Mouse (Mus musculus) lung, embryonic 15.5 days (tissue): ENCODE results near the gene Nuak1. TPM values are rescaled to one million over a fixed set of nuclear protein-coding genes. Genes with fewer than 3 reads are reported as not detected.
A peak's percentile ranks its signal among the peaks of the same experiment; 100 is the strongest.

Experiments used
- ATAC-seq: fragments of 200-750 bp; cut with Nextera tagmentation; 2 replicates; pipeline ENCODE4 v1.8.0; 2017; ENCODE audit warnings: moderate number of reproducible peaks, borderline replicate concordance; ENCODE audit not compliant: low FRiP score, low TSS enrichment; ENCODE audit errors: extremely low read depth
- H3K27ac ChIP-seq: fragments of 300-500 bp; sonication (generic); 2 replicates; pipeline ENCODE4 v1.5.1; 2015; ENCODE audit warnings: moderate library complexity, mild to moderate bottlenecking, inconsistent platforms
- H3K27me3 ChIP-seq: fragments of 300-500 bp; sonication (generic); 2 replicates; pipeline ENCODE4 v1.6.1; 2015; ENCODE audit warnings: inconsistent platforms
- H3K36me3 ChIP-seq: fragments of 300-500 bp; sonication (generic); 2 replicates; pipeline ENCODE4 v1.6.1; 2015; ENCODE audit warnings: inconsistent platforms
- H3K4me1 ChIP-seq: fragments of 300-500 bp; sonication (generic); 2 replicates; pipeline ENCODE4 v1.6.1; 2015; ENCODE audit warnings: inconsistent platforms
- H3K4me2 ChIP-seq: fragments of 300-500 bp; sonication (generic); 2 replicates; pipeline ENCODE4 v1.6.1; 2015; ENCODE audit warnings: inconsistent platforms, mild to moderate bottlenecking, moderate library complexity
- H3K4me3 ChIP-seq: fragments of 300-500 bp; sonication (generic); 2 replicates; pipeline ENCODE4 v1.5.1; 2015; ENCODE audit warnings: mild to moderate bottlenecking, inconsistent platforms
- H3K9ac ChIP-seq: fragments of 300-500 bp; sonication (generic); 2 replicates; pipeline ENCODE4 v1.6.1; 2015; ENCODE audit warnings: inconsistent platforms
- H3K9me3 ChIP-seq: fragments of 300-500 bp; sonication (generic); 2 replicates; pipeline ENCODE4 v1.6.1; 2016; ENCODE audit warnings: inconsistent platforms
- WGBS: fragments of 180-500 bp; shearing (Covaris S2); methylation state at CpG from one replicate; pipeline ENCODE4 v1.1.7; 2015; 5-methylcytosine and 5-hydroxymethylcytosine counted together
- polyA plus RNA-seq: library from polyadenylated mRNA; unstranded; fragments of >200 nt; fragmentation: Nextera tagmentation; extraction: Ambion mirVana; gene quantifications from 2 replicates; pipeline ENCODE4 v1.2.1, GENCODE M21; 2015

Gene Nuak1
- polyA plus RNA-seq, 1 experiment from 2014 or later: 2.6 TPM

- Histone ChIP-seq H3K36me3 (no peaks in the 10 kb centered on the region), H3K4me1 (peaks cover 63% of the 10 kb centered on the region), H3K27ac (no peak overlapping the region), H3K27me3 (no peaks in the 10 kb centered on the region), H3K9me3 (no peaks in the 10 kb centered on the region), H3K4me2 (no peak overlapping the region), H3K9ac (no peak overlapping the region), H3K4me3 (no peak overlapping the region)
- no peak for ATAC-seq
- 58% methylated on average over 7 of the region's 7 CpGs for WGBS
Measured at GRCm38 (mm10) chr10:84400037-84400681, 40.2 kb downstream of the Nuak1 start.

GRCm38 (mm10) chr10:84397276-84397675, 43.1 kb downstream of the Nuak1 start:
- 75% methylated on average over 4 of the region's 4 CpGs for WGBS
- Histone ChIP-seq H3K4me1 (peaks cover 74% of the 10 kb centered on the region), H3K27ac (no peak overlapping the region), H3K4me2 (no peak overlapping the region), H3K9ac (no peak overlapping the region), H3K36me3 (no peaks in the 10 kb centered on the region), H3K4me3 (no peak overlapping the region), H3K9me3 (no peaks in the 10 kb centered on the region), H3K27me3 (no peaks in the 10 kb centered on the region)
- ATAC-seq: no peak

GRCm38 (mm10) chr10:84395885-84396659, 44.3 kb downstream of the Nuak1 start:
- Histone ChIP-seq H3K27me3 (no peaks in the 10 kb centered on the region), H3K9ac (no peak overlapping the region), H3K4me3 (no peak overlapping the region), H3K27ac (no peak overlapping the region), H3K4me1 (peaks cover 73% of the 10 kb centered on the region), H3K4me2 (no peak overlapping the region), H3K9me3 (no peaks in the 10 kb centered on the region), H3K36me3 (no peaks in the 10 kb centered on the region)
- WGBS: 49% methylated on average over 8 of the region's 8 CpGs
- ATAC-seq: peak; percentile 25; the same call in 1 of the 2 replicates

- ATAC-seq: no peak
- no peaks in the 10 kb centered on the region for H3K36me3 ChIP-seq
- no peak overlapping the region for H3K4me3 ChIP-seq
- no peak overlapping the region for H3K27ac ChIP-seq
- H3K4me1 ChIP-seq: peaks cover 68% of the 10 kb centered on the region
- no peaks in the 10 kb centered on the region for H3K27me3 ChIP-seq
- WGBS: 63% methylated on average over 5 of the region's 5 CpGs
- H3K4me2 ChIP-seq: no peak overlapping the region
- H3K9ac ChIP-seq: no peak overlapping the region
- no peaks in the 10 kb centered on the region for H3K9me3 ChIP-seq
Measured at GRCm38 (mm10) chr10:84395259-84395658, 45.1 kb downstream of the Nuak1 start.

GRCm38 (mm10) chr10:84393881-84394280, 46.5 kb downstream of the Nuak1 start:
- H3K4me3 ChIP-seq: no peak overlapping the region
- no peak overlapping the region for H3K4me2 ChIP-seq
- WGBS: 48% methylated on average over 12 of the region's 12 CpGs
- no peaks in the 10 kb centered on the region for H3K9me3 ChIP-seq
- no peaks in the 10 kb centered on the region for H3K27me3 ChIP-seq
- no peak for ATAC-seq
- H3K4me1 ChIP-seq: peaks cover 74% of the 10 kb centered on the region
- H3K9ac ChIP-seq: no peak overlapping the region
- H3K27ac ChIP-seq: no peak overlapping the region
- no peaks in the 10 kb centered on the region for H3K36me3 ChIP-seq

GRCm38 (mm10) chr10:84393405-84393804, 47.0 kb downstream of the Nuak1 start:
- H3K4me3 ChIP-seq: no peak overlapping the region
- ATAC-seq: no peak
- peak overlapping the region; percentile 49; the same call in 1 of the 2 replicates for H3K27ac ChIP-seq
- 36% methylated on average over 9 of the region's 9 CpGs for WGBS
- H3K4me2 ChIP-seq: no peak overlapping the region
- H3K27me3 ChIP-seq: no peaks in the 10 kb centered on the region
- H3K36me3 ChIP-seq: no peaks in the 10 kb centered on the region
- peaks cover 79% of the 10 kb centered on the region for H3K4me1 ChIP-seq
- no peaks in the 10 kb centered on the region for H3K9me3 ChIP-seq
- no peak overlapping the region for H3K9ac ChIP-seq

- H3K9ac ChIP-seq: no peak overlapping the region
- H3K4me3 ChIP-seq: no peak overlapping the region
- no peaks in the 10 kb centered on the region for H3K9me3 ChIP-seq
- peak overlapping the region; percentile 49 for H3K27ac ChIP-seq
- peaks cover 86% of the 10 kb centered on the region for H3K4me1 ChIP-seq
- no peaks in the 10 kb centered on the region for H3K36me3 ChIP-seq
- H3K4me2 ChIP-seq: no peak overlapping the region
- no peak for ATAC-seq
- WGBS: 66% methylated on average over 3 of the region's 3 CpGs
- H3K27me3 ChIP-seq: no peaks in the 10 kb centered on the region
Measured at GRCm38 (mm10) chr10:84392723-84393081, 47.7 kb downstream of the Nuak1 start.

- no peak overlapping the region; the same call in 1 of the 2 replicates for H3K4me2 ChIP-seq
- H3K9ac ChIP-seq: no peak overlapping the region
- 27% methylated on average over 14 of the region's 14 CpGs for WGBS
- peaks cover 86% of the 10 kb centered on the region for H3K4me1 ChIP-seq
- peak overlapping the region; percentile 49 for H3K27ac ChIP-seq
- H3K36me3 ChIP-seq: no peaks in the 10 kb centered on the region
- H3K4me3 ChIP-seq: no peak overlapping the region
- H3K27me3 ChIP-seq: no peaks in the 10 kb centered on the region
- H3K9me3 ChIP-seq: no peaks in the 10 kb centered on the region
- ATAC-seq: no peak
Measured at GRCm38 (mm10) chr10:84392027-84392722, 48.2 kb downstream of the Nuak1 start.

- Histone ChIP-seq H3K9me3 (no peaks in the 10 kb centered on the region), H3K4me3 (no peak overlapping the region), H3K9ac (no peak overlapping the region), H3K4me2 (no peak overlapping the region), H3K4me1 (peaks cover 80% of the 10 kb centered on the region), H3K36me3 (no peaks in the 10 kb centered on the region), H3K27ac (peak overlapping the region; percentile 80), H3K27me3 (no peaks in the 10 kb centered on the region)
- WGBS: 62% methylated on average over 5 of the region's 5 CpGs
- no peak for ATAC-seq
Measured at GRCm38 (mm10) chr10:84389707-84390106, 50.7 kb downstream of the Nuak1 start.

- Histone ChIP-seq H3K4me2 (0 out of 2 replicates have a peak overlapping the region, but pooled peaks have one; percentile 3), H3K4me1 (peaks cover 74% of the 10 kb centered on the region), H3K4me3 (no peak overlapping the region), H3K27ac (peak overlapping the region; percentile 80), H3K27me3 (no peaks in the 10 kb centered on the region), H3K9ac (no peak overlapping the region), H3K36me3 (no peaks in the 10 kb centered on the region), H3K9me3 (no peaks in the 10 kb centered on the region)
- WGBS: 29% methylated on average over 22 of the region's 22 CpGs
- ATAC-seq: peak; percentile 72
Measured at GRCm38 (mm10) chr10:84388357-84389141, 51.8 kb downstream of the Nuak1 start.

- WGBS: 48% methylated on average over 4 of the region's 4 CpGs
- Histone ChIP-seq H3K9me3 (no peaks in the 10 kb centered on the region), H3K36me3 (no peaks in the 10 kb centered on the region), H3K9ac (no peak overlapping the region), H3K27ac (no peak overlapping the region), H3K4me2 (no peak overlapping the region), H3K4me1 (peaks cover 71% of the 10 kb centered on the region), H3K27me3 (no peaks in the 10 kb centered on the region), H3K4me3 (no peak overlapping the region)
- no peak for ATAC-seq
Measured at GRCm38 (mm10) chr10:84387338-84387737, 53.1 kb downstream of the Nuak1 start.
